Comparison of ENCODE assay signal across 22 mouse cellular contexts in genomic region chr6:76007783-76008406, GRCm38 (mm10).
A peak's percentile ranks its signal among the peaks of the same experiment; 100 is the strongest.
DNase-seq lines count a peak whose midpoint lies in the region; ATAC-seq and TF ChIP-seq lines count a peak whose summit lies in the region.
"Had no signal": no experiment of that assay in that cellular context is flagged by ENCODE, and none has a peak within 500 bp of the region (broad histone marks: within the 10 kb centered on the region; RNA-seq: fewer than 3 reads in every experiment).

No protein-coding gene starts in this region.

- TF ChIP-seq POLR2A in brain, embryonic 14.5 days (IDR thresholded peaks at IDR 0.05; ENCODE audit: borderline replicate concordance, extremely low read depth, insufficient read depth, insufficient read length, poor library complexity, severe bottlenecking) = no peak

- TF ChIP-seq CTCF in midbrain, postnatal 0 days (IDR thresholded peaks at IDR 0.05) = no peak
- TF ChIP-seq CTCF in brain, embryonic 14.5 days (IDR thresholded peaks at IDR 0.05; ENCODE audit: borderline replicate concordance, extremely low read depth, insufficient read depth, insufficient read length) = no peak
- TF ChIP-seq CTCF in forebrain, postnatal 0 days (IDR thresholded peaks at IDR 0.05; ENCODE audit: low read depth) = no peak

- no peak overlapping the region for H3K4me3 ChIP-seq in forebrain, embryonic 15.5 days
- H3K4me3 ChIP-seq in forebrain, embryonic 10.5 days = no peak overlapping the region
- H3K4me3 ChIP-seq in midbrain, embryonic 15.5 days = no peak overlapping the region
- no peak overlapping the region for H3K4me3 ChIP-seq in midbrain, postnatal 0 days (ENCODE audit: low read depth, low read length)
- no peak overlapping the region for H3K4me3 ChIP-seq in forebrain, postnatal 0 days (ENCODE audit: low read depth, low read length)
- H3K4me3 ChIP-seq: heart, embryonic 12.5 days; heart, embryonic 15.5 days; hindbrain, embryonic 15.5 days had no signal

- no peak overlapping the region for H3K9ac ChIP-seq in forebrain, embryonic 15.5 days (replicated peaks)
- H3K9ac ChIP-seq in midbrain, embryonic 15.5 days = no peak overlapping the region
- H3K9ac ChIP-seq in midbrain, postnatal 0 days (replicated peaks; ENCODE audit: low read length, poor library complexity, severe bottlenecking) = no peak overlapping the region
- no peak overlapping the region for H3K9ac ChIP-seq in forebrain, postnatal 0 days
- H3K9ac ChIP-seq: heart, embryonic 12.5 days; heart, embryonic 15.5 days; hindbrain, embryonic 15.5 days had no signal

- DNase-seq in forebrain, embryonic 10.5 days (ENCODE audit: extremely low spot score, low spot score) = no peak
- DNase-seq in midbrain, postnatal 0 days (ENCODE audit: low spot score) = no peak
- DNase-seq in brain, embryonic 14.5 days (ENCODE audit: low read depth) = peak; percentile 59
- DNase-seq in forebrain, postnatal 0 days = peak; percentile 4
- DNase-seq in testis, postnatal 14 days (ENCODE audit: low spot score) = no peak
- DNase-seq: adrenal gland, adult 2 months; adrenal gland, postnatal 14 days; cerebellum, adult 18-20 months; cerebellum, adult 9-10 months; cerebellum, postnatal 14 days; gastrocnemius, postnatal 25 days; heart, adult 18-20 months; heart, postnatal 10 days; heart, postnatal 36 days; kidney, adult 18-20 months had no signal

- 0 out of 2 replicates have a peak, but pooled peaks have one; percentile 64 for ATAC-seq in forebrain, embryonic 15.5 days (replicated peaks)
- no peak; the same call in 1 of the 2 replicates for ATAC-seq in midbrain, embryonic 15.5 days (replicated peaks)
- ATAC-seq in midbrain, postnatal 0 days (ENCODE audit: low FRiP score) = no peak
- ATAC-seq in forebrain, postnatal 0 days = no peak
- ATAC-seq: CD4-positive, CD25-positive, alpha-beta regulatory T cell, adult 4 months; intestine, embryonic 16.5 days had no signal

- no peaks in the 10 kb centered on the region for H3K27me3 ChIP-seq in forebrain, embryonic 15.5 days
- H3K27me3 ChIP-seq in forebrain, embryonic 10.5 days (ENCODE audit: poor library complexity, severe bottlenecking) = no peaks in the 10 kb centered on the region
- H3K27me3 ChIP-seq in midbrain, embryonic 15.5 days (replicated peaks) = no peaks in the 10 kb centered on the region
- no peaks in the 10 kb centered on the region for H3K27me3 ChIP-seq in midbrain, postnatal 0 days (ENCODE audit: insufficient read depth, low read length)
- no peaks in the 10 kb centered on the region for H3K27me3 ChIP-seq in forebrain, postnatal 0 days (ENCODE audit: insufficient read depth, low read length)
- H3K27me3 ChIP-seq: heart, embryonic 12.5 days; heart, embryonic 15.5 days; hindbrain, embryonic 15.5 days had no signal

- WGBS in forebrain, embryonic 15.5 days = 52% methylated on average over 2 of the region's 2 CpGs
- 94% methylated on average over 2 of the region's 2 CpGs for WGBS in forebrain, embryonic 10.5 days
- 52% methylated on average over 2 of the region's 2 CpGs for WGBS in midbrain, embryonic 15.5 days
- 55% methylated on average over 2 of the region's 2 CpGs for WGBS in midbrain, postnatal 0 days
- WGBS in forebrain, postnatal 0 days = 42% methylated on average over 2 of the region's 2 CpGs

- H3K27ac ChIP-seq in forebrain, embryonic 15.5 days (replicated peaks) = 0 out of 2 replicates have a peak overlapping the region, but pooled peaks have one; percentile 34
- H3K27ac ChIP-seq in forebrain, embryonic 10.5 days = no peak overlapping the region
- H3K27ac ChIP-seq in midbrain, embryonic 15.5 days = peak overlapping the region; percentile 10; the same call in 1 of the 2 replicates
- H3K27ac ChIP-seq in midbrain, postnatal 0 days (ENCODE audit: low read depth, low read length) = no peak overlapping the region
- no peak overlapping the region for H3K27ac ChIP-seq in forebrain, postnatal 0 days (ENCODE audit: low read depth, low read length)
- H3K27ac ChIP-seq: heart, embryonic 15.5 days; hindbrain, embryonic 15.5 days had no signal

- no peak overlapping the region for H3K4me2 ChIP-seq in forebrain, embryonic 15.5 days (replicated peaks)
- no peak overlapping the region for H3K4me2 ChIP-seq in midbrain, embryonic 15.5 days
- H3K4me2 ChIP-seq in midbrain, postnatal 0 days (ENCODE audit: low read depth, low read length, poor library complexity, severe bottlenecking) = no peak overlapping the region
- H3K4me2 ChIP-seq in forebrain, postnatal 0 days (ENCODE audit: low read depth) = no peak overlapping the region
- H3K4me2 ChIP-seq: heart, embryonic 12.5 days; heart, embryonic 15.5 days; hindbrain, embryonic 15.5 days had no signal

- H3K9me3 ChIP-seq in forebrain, embryonic 15.5 days = no peaks in the 10 kb centered on the region
- no peaks in the 10 kb centered on the region for H3K9me3 ChIP-seq in forebrain, embryonic 10.5 days
- H3K9me3 ChIP-seq in midbrain, embryonic 15.5 days = no peaks in the 10 kb centered on the region
- H3K9me3 ChIP-seq in midbrain, postnatal 0 days (ENCODE audit: low read length) = no peaks in the 10 kb centered on the region
- H3K9me3 ChIP-seq in forebrain, postnatal 0 days (ENCODE audit: low read length) = no peaks in the 10 kb centered on the region
- H3K9me3 ChIP-seq: heart, embryonic 12.5 days; heart, embryonic 15.5 days; hindbrain, embryonic 15.5 days had no signal

- H3K4me1 ChIP-seq in forebrain, embryonic 15.5 days = no peaks in the 10 kb centered on the region
- H3K4me1 ChIP-seq in forebrain, embryonic 10.5 days = no peaks in the 10 kb centered on the region
- H3K4me1 ChIP-seq in midbrain, embryonic 15.5 days = no peaks in the 10 kb centered on the region
- no peaks in the 10 kb centered on the region for H3K4me1 ChIP-seq in midbrain, postnatal 0 days (ENCODE audit: insufficient read depth, low read length)
- H3K4me1 ChIP-seq in forebrain, postnatal 0 days (ENCODE audit: insufficient read depth) = no peaks in the 10 kb centered on the region
- H3K4me1 ChIP-seq: heart, embryonic 12.5 days; heart, embryonic 15.5 days; hindbrain, embryonic 15.5 days had no signal

- H3K36me3 ChIP-seq in forebrain, embryonic 15.5 days = no peaks in the 10 kb centered on the region
- no peaks in the 10 kb centered on the region for H3K36me3 ChIP-seq in forebrain, embryonic 10.5 days (replicated peaks)
- no peaks in the 10 kb centered on the region for H3K36me3 ChIP-seq in midbrain, embryonic 15.5 days (replicated peaks)
- H3K36me3 ChIP-seq in midbrain, postnatal 0 days (ENCODE audit: insufficient read depth, low read length) = no peaks in the 10 kb centered on the region
- H3K36me3 ChIP-seq in forebrain, postnatal 0 days (ENCODE audit: insufficient read depth) = no peaks in the 10 kb centered on the region
- H3K36me3 ChIP-seq: heart, embryonic 12.5 days; heart, embryonic 15.5 days; hindbrain, embryonic 15.5 days had no signal

Comparison
In these comparisons a context has a peak if more than half of its experiments do, and no peak if none do; other contexts are left out.
1. H3K27ac ChIP-seq: peak in forebrain, embryonic 15.5 days (single experiment) and midbrain, embryonic 15.5 days (single experiment); none in forebrain, embryonic 10.5 days (single experiment), midbrain, postnatal 0 days (single experiment) and forebrain, postnatal 0 days (single experiment).
2. DNase-seq: peak in brain, embryonic 14.5 days (single experiment) and forebrain, postnatal 0 days (single experiment); none in forebrain, embryonic 10.5 days (single experiment), midbrain, postnatal 0 days (single experiment) and testis, postnatal 14 days (single experiment).